Mouse (Mus musculus) ES-Bruce4 (cell line): ENCODE measurements around the gene Hist1h3d.

ENCODE experiments used
- CTCF ChIP-seq: IDR thresholded peaks from one replicate; pipeline ENCODE4 v1.8.1; 2011; ENCODE audit warnings: low read depth, low read length
- EP300 ChIP-seq: IDR thresholded peaks from 2 replicates; pipeline ENCODE4 v1.6.1; 2011; ENCODE audit warnings: low read depth, low read length; ENCODE audit not compliant: insufficient read depth
- POLR2A ChIP-seq: IDR thresholded peaks from one replicate; pipeline ENCODE4 v1.8.1; 2011; ENCODE audit warnings: low read length; ENCODE audit not compliant: insufficient read depth

- no peak for TF ChIP-seq CTCF
- no peak for TF ChIP-seq POLR2A
- TF ChIP-seq EP300 = no peak
Measured at GRCm38 (mm10) chr13:23611638-23612037, 36.1 kb downstream of the Hist1h3d start.
